Mouse (Mus musculus) embryonic fibroblast, embryonic 13.5 days (primary cell): ENCODE measurements at regions not wholly inside any gene's neighbourhood (a gene's known extent, or its start where the extent isn't known, plus 50 kb on each side); places are given as distances from the start of the nearest gene placed in this dataset.

Experiments used
- CTCF ChIP-seq: IDR thresholded peaks from 2 replicates; pipeline ENCODE4 v1.5.1; 2011; ENCODE audit warnings: mild to moderate bottlenecking, control low read depth, low read length, moderate library complexity, borderline replicate concordance; ENCODE audit not compliant: insufficient read depth
- POLR2A ChIP-seq: IDR thresholded peaks from 2 replicates; pipeline ENCODE4 v1.6.1; 2011; ENCODE audit warnings: low read depth, mild to moderate bottlenecking, control low read depth, low read length, moderate library complexity

DNA sequence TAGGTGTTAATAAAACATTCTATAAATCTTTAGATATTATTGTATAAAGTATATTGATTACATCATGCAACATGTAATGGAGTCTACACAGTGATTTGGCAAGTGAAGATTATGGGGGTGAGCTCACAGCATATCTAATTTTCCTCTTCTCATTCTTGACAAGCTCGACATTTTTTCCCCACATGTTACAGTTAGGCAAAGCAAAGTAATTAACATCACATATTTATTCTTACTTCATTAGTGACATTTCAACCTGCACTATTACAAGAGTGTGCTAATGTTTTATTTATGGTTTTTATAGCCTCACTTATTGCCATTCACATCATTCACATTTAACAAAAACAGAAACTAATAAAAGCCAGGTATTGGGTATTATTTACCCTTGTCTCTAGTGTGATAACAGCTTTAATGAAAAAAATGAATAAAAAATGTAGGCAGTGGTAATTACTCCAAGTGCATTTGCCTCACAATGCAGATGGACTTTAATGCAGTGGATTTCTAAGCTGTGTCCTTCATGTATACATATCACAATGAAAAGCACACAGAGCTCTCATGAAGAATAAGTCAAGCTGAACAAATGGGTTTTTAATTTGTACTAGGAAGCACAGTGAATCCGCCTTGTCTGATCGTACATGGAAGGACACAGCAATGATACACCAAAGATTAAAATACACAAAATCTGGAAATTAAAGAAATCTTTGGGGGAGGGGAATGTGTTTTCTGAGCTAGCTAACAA lies 75.5 kb upstream of the Cdh9 start:
- TF ChIP-seq CTCF (no peak), POLR2A (no peak)
